Mouse (Mus musculus): ENCODE measurements around the gene Mettl7a1. TPM values are rescaled to one million over a fixed set of nuclear protein-coding genes. Genes with fewer than 3 reads are reported as not detected.
"Not testable (repeated sequence)": the region's sequence is repeated elsewhere in the genome, so short reads cannot be mapped to it uniquely, and the experiment has no call there.

Mettl7a1 gene
- polyA plus RNA-seq, 1 experiment from 2014 or later, result 14.6 TPM

DNA sequence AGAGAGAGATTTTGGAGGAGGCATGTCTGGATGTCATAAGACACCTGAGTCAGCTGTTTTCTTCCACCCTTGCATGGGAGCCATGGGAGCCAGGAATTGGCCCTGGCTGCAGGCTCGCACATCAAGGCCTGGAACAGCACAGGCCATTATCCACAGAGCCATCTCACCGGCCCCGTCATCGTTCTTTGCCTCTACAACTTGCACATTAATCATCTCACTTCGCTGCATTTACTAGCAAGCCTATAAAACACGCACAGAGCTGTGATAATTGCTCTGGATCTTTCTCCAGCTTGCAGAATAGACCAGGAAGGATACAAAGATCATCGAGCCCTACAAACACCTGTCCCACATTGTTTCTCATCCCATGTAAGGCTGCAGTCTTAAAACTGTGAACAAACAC lies 26.8 kb downstream of the Mettl7a1 start:
- no peaks in the 10 kb centered on the region for H3K36me3 ChIP-seq (ENCODE audit: control insufficient read depth, insufficient read depth, low read length)
- H3K9me3 ChIP-seq (ENCODE audit: control insufficient read depth, low read length), result no peaks in the 10 kb centered on the region
- H3K9ac ChIP-seq (ENCODE audit: low read length), result no peak overlapping the region
- no peak for ATAC-seq (ENCODE audit: low read depth)
- H3K4me3 ChIP-seq (ENCODE audit: low read length), result no peak overlapping the region
- H3K27me3 ChIP-seq (ENCODE audit: control insufficient read depth, insufficient read depth, low read depth, low read length), result no peaks in the 10 kb centered on the region
- no peak overlapping the region for H3K27ac ChIP-seq (ENCODE audit: low read length)
- no peaks in the 10 kb centered on the region for H3K4me1 ChIP-seq (replicated peaks; ENCODE audit: control insufficient read depth, insufficient read depth, low read length)
- no peak overlapping the region for H3K4me2 ChIP-seq (ENCODE audit: low read depth, low read length)
- WGBS, result 81% methylated on average over 7 of the region's 7 CpGs

DNA sequence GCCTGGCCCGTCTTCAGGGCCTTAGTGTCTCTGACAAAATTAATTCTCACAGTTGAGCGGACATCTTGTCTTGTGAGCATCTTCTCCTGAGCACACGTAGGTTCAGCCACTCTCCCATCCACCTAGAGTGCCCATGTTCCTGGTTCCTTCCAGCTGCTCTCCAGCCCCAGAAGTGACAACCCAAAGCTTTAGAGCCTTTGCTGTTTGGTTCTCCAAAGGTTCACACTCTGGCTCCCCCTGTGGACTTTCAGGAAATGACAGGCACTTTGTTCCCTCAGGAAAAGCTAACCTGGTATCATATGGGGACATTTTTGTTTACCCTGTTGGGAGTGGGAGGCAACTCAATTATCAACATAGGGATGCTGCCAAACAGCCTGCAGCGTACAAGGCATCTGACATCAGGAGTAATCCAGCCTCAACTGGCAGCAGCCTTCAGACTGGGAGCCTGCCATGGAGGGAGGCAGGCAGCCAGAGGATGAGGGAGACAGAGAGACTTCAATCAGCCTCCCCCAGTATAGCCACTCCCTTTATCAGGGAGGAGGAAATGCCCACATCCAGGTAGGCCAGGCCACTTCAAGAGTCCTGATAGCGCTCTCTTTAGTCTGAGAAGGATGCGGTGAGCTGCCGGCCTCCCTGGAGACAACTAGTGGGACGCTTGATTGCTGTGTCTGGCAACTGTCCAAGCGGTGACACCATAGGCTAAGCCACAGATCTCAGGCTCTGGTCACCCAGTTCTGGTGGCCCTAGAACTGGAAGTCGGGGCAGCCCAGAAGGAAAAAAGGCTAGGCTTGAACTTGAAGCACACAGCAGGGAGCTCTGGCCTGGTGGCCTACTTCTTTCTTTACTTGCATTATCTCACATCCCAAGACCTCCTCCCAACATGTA lies 28.4 kb downstream of the Mettl7a1 start:
- H3K9me3 ChIP-seq (ENCODE audit: control insufficient read depth, low read length); H3K9ac ChIP-seq (ENCODE audit: low read length); H3K4me2 ChIP-seq (ENCODE audit: low read depth, low read length); H3K27me3 ChIP-seq (ENCODE audit: control insufficient read depth, insufficient read depth, low read depth, low read length); H3K4me3 ChIP-seq (ENCODE audit: low read length); H3K36me3 ChIP-seq (ENCODE audit: control insufficient read depth, insufficient read depth, low read length); H3K27ac ChIP-seq (ENCODE audit: low read length); H3K4me1 ChIP-seq (replicated peaks; ENCODE audit: control insufficient read depth, insufficient read depth, low read length): not testable (repeated sequence)
- 21% methylated on average over 2 of the region's 10 CpGs for WGBS
- peak; percentile 51 for ATAC-seq (ENCODE audit: low read depth)

DNA sequence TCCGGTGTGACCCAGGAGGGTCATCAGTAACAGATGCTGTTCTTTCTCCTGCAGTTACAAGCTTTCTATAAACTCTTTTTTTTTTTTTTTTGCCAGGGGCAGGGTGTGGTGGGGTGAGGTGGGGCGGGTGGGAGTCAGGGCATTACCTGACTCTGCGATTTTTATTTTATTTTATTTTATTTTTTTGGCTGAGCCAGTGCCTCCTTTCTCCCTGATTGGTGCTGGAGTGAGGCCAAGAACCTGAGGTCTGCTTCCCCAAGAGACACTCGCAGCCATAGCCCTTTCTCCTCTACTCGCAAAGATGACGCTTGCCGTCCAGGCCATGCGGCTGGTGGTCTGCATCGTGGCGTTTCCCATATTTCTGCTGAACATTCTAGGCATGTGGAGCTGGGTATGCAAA lies 30.7 kb downstream of the Mettl7a1 start, which contains the start of gene Mettl7a3:
Gene Mettl7a3, plus strand, starts transcription at position 301 of the 400 bp plus-strand sequence.
- H3K36me3 ChIP-seq (ENCODE audit: control insufficient read depth, insufficient read depth, low read length), result no peaks in the 10 kb centered on the region
- H3K4me3 ChIP-seq (ENCODE audit: low read length), result no peak within 1 kb of the TSS
- no peaks in the 10 kb centered on the region for H3K27me3 ChIP-seq (ENCODE audit: control insufficient read depth, insufficient read depth, low read depth, low read length)
- WGBS, result 78% methylated on average over 10 of the region's 10 CpGs
- no peak for ATAC-seq (ENCODE audit: low read depth)
- no peaks in the 10 kb centered on the region for H3K4me1 ChIP-seq (replicated peaks; ENCODE audit: control insufficient read depth, insufficient read depth, low read length)
- H3K9me3 ChIP-seq (ENCODE audit: control insufficient read depth, low read length), result no peaks in the 10 kb centered on the region
- no peak within 1 kb of the TSS for H3K9ac ChIP-seq (ENCODE audit: low read length)
- no peak within 1 kb of the TSS for H3K27ac ChIP-seq (ENCODE audit: low read length)
- H3K4me2 ChIP-seq (ENCODE audit: low read depth, low read length), result no peak within 1 kb of the TSS

DNA sequence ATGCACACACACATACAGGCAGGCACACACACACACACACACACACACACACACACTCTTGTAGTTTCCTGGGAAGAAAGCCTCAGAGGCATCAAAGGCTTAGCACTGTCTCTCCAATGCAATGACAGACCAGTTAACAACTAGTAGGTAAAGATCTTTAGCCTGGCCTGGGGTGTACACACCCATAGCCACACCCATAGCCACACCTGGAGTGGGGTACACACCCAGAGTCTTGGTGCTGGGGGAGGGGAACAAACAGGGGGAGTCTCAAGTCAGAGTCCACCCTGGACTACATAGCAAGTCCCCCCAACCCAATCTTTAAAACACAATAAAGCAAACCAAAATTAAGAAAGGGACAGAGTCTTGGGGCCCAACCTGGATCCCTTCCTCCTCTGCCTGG lies 33.4 kb downstream of the Mettl7a1 start:
- not testable (repeated sequence) for H3K36me3 ChIP-seq (ENCODE audit: control insufficient read depth, insufficient read depth, low read length); H3K9me3 ChIP-seq (ENCODE audit: control insufficient read depth, low read length); H3K4me3 ChIP-seq (ENCODE audit: low read length); H3K27me3 ChIP-seq (ENCODE audit: control insufficient read depth, insufficient read depth, low read depth, low read length); ATAC-seq (ENCODE audit: low read depth); H3K4me1 ChIP-seq (replicated peaks; ENCODE audit: control insufficient read depth, insufficient read depth, low read length); H3K9ac ChIP-seq (ENCODE audit: low read length); H3K27ac ChIP-seq (ENCODE audit: low read length); H3K4me2 ChIP-seq (ENCODE audit: low read depth, low read length)

DNA sequence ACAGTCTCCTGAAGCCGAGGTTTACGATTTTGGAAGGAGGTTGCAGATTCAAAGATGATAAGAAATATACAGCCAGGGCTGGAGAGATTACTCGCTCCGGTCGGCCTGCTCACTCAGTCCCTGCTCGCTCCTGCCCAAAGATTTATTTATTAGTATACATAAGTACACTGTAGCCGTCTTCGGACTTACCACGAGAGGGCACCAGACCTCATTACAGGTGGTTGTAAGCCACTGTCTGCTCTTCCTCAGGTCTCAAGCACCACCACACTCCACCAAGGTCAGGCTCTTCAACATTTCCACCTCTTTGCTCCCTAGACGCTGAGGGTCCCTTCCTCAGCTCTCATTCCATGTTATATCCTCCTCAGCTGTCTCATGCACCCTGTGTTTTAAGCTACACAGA lies 33.9 kb downstream of the Mettl7a1 start:
- not testable (repeated sequence) for H3K4me3 ChIP-seq (ENCODE audit: low read length); H3K36me3 ChIP-seq (ENCODE audit: control insufficient read depth, insufficient read depth, low read length); H3K9me3 ChIP-seq (ENCODE audit: control insufficient read depth, low read length); H3K27ac ChIP-seq (ENCODE audit: low read length); H3K4me1 ChIP-seq (replicated peaks; ENCODE audit: control insufficient read depth, insufficient read depth, low read length); H3K27me3 ChIP-seq (ENCODE audit: control insufficient read depth, insufficient read depth, low read depth, low read length); H3K4me2 ChIP-seq (ENCODE audit: low read depth, low read length); H3K9ac ChIP-seq (ENCODE audit: low read length)
- ATAC-seq (ENCODE audit: low read depth), result 0 out of 2 replicates have a peak, but pooled peaks have one; percentile 40
- 20% methylated on average over 10 of the region's 10 CpGs for WGBS

DNA sequence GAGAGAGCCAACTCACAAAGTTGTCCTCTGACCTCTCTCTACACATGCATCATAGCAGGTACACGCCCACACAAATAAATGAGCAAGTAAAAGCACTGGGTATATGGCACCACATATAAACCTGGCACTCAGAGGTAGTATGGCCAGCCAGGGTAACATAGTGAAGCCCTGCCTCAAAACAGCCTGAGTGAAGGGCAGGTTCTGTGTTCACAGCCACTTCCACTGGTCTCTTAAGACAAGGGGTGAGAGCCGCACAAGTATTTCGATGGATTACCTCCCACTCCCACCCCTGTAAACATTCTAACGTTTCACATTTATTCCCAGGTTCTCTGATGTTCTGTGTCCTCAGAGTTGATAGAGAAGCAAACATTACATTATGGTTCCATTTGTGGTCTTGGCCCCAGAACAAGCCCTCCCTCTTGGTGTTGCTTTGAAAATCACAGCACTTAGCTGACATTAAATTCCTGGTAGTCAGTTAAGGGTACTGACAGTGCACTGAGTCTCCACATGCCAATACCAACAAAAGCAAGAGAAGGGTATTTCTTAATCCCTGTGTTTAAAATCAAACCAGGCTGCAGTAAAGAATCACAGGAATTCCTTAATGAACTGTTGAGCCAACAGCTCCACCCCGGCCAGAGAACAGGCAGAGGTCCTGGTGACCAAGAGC lies 37.5 kb downstream of the Mettl7a1 start:
- not testable (repeated sequence) for H3K9ac ChIP-seq (ENCODE audit: low read length); H3K9me3 ChIP-seq (ENCODE audit: control insufficient read depth, low read length); H3K4me3 ChIP-seq (ENCODE audit: low read length); H3K36me3 ChIP-seq (ENCODE audit: control insufficient read depth, insufficient read depth, low read length); H3K27me3 ChIP-seq (ENCODE audit: control insufficient read depth, insufficient read depth, low read depth, low read length); H3K4me2 ChIP-seq (ENCODE audit: low read depth, low read length); H3K4me1 ChIP-seq (replicated peaks; ENCODE audit: control insufficient read depth, insufficient read depth, low read length)
- peak; percentile 58 for ATAC-seq (ENCODE audit: low read depth)
- 20% methylated on average over 4 of the region's 5 CpGs for WGBS
- H3K27ac ChIP-seq (ENCODE audit: low read length), result peak overlapping the region; percentile 27; the same call in 1 of the 2 replicates

DNA sequence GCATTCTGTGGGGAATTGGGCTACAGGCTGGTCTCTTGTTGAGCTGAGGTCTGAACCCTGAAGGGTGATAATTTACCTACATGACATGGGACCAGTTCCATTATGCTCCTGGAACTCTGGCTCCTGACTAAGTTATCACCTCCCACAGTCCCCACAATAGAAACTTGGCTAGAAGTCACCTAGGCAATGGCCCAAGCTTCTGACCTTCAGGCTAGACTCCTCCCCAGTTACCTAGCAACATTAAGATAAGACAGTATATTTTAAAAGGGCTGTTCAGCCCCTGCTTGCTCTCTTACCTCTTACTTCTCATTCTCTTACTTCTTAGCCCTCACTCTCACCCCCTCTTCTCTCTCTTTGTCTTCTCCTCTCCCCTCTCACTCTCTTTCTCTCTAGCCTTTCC lies 41.5 kb downstream of the Mettl7a1 start:
- H3K4me1 ChIP-seq (replicated peaks; ENCODE audit: control insufficient read depth, insufficient read depth, low read length), result no peaks in the 10 kb centered on the region

DNA sequence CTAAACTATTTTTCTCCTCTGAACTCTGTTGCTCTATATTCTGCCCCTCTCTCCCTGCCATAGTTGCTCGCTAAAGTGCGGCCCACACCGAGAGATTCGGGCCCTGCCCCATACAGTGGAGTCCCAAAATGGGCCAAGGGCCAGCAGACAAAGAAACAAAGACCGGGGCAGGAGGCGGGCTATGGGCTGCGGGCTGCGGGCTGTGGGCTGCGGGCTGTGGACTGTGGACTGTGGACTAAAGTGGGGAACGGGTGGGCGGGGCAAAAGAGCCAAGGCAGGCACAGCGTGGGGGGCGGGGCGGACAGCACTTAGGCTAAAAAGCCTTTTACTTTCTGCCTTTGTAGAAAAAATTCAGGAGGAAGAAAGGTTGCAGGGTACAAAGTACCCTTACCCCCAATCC lies 42.8 kb downstream of the Mettl7a1 start:
- no peak overlapping the region for H3K27ac ChIP-seq (ENCODE audit: low read length)
- H3K9me3 ChIP-seq (ENCODE audit: control insufficient read depth, low read length), result no peaks in the 10 kb centered on the region; the same call in 1 of the 2 replicates
- no peaks in the 10 kb centered on the region for H3K36me3 ChIP-seq (ENCODE audit: control insufficient read depth, insufficient read depth, low read length)
- ATAC-seq (ENCODE audit: low read depth), result no peak
- no peak overlapping the region for H3K9ac ChIP-seq (ENCODE audit: low read length)
- WGBS, result 57% methylated on average over 14 of the region's 14 CpGs
- no peak overlapping the region for H3K4me2 ChIP-seq (ENCODE audit: low read depth, low read length)
- no peak overlapping the region for H3K4me3 ChIP-seq (ENCODE audit: low read length)
- no peaks in the 10 kb centered on the region for H3K4me1 ChIP-seq (replicated peaks; ENCODE audit: control insufficient read depth, insufficient read depth, low read length)
- H3K27me3 ChIP-seq (ENCODE audit: control insufficient read depth, insufficient read depth, low read depth, low read length), result no peaks in the 10 kb centered on the region

More for the DNA sequence above, 41.5 kb downstream of the Mettl7a1 start:
- ATAC-seq (ENCODE audit: low read depth), result no peak
- H3K9ac ChIP-seq (ENCODE audit: low read length), result no peak overlapping the region
- no peak overlapping the region for H3K27ac ChIP-seq (ENCODE audit: low read length)
- no peaks in the 10 kb centered on the region; the same call in 1 of the 2 replicates for H3K9me3 ChIP-seq (ENCODE audit: control insufficient read depth, low read length)
- H3K36me3 ChIP-seq (ENCODE audit: control insufficient read depth, insufficient read depth, low read length), result no peaks in the 10 kb centered on the region
- H3K4me3 ChIP-seq (ENCODE audit: low read length), result no peak overlapping the region
- H3K4me2 ChIP-seq (ENCODE audit: low read depth, low read length), result no peak overlapping the region
- H3K27me3 ChIP-seq (ENCODE audit: control insufficient read depth, insufficient read depth, low read depth, low read length), result no peaks in the 10 kb centered on the region

DNA sequence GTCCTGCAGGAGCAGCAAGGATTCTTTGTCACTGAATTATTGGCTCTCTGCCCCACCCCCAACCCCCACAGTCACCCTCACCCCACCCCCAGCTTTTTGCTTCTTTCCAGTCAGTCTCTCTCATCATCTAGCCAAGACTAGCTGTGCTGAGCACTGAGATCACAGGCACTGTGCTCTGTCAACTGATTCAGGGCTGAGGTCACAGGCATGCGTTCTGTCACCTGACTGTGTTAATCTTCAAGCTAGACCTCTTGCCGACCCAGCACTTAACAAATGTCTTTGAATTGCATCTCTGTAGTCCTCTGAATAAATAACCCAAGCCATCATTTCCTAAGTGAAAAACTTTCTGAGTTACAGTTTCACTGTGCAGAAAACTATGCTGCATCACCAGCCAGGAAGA lies 45.6 kb downstream of the Mettl7a1 start:
- Histone ChIP-seq H3K4me2 (ENCODE audit: low read depth, low read length) (no peak overlapping the region), H3K36me3 (ENCODE audit: control insufficient read depth, insufficient read depth, low read length) (no peaks in the 10 kb centered on the region), H3K9me3 (ENCODE audit: control insufficient read depth, low read length) (no peaks in the 10 kb centered on the region; the same call in 1 of the 2 replicates), H3K4me3 (ENCODE audit: low read length) (no peak overlapping the region), H3K4me1 (replicated peaks; ENCODE audit: control insufficient read depth, insufficient read depth, low read length) (no peaks in the 10 kb centered on the region), H3K27ac (ENCODE audit: low read length) (no peak overlapping the region), H3K27me3 (ENCODE audit: control insufficient read depth, insufficient read depth, low read depth, low read length) (no peaks in the 10 kb centered on the region), H3K9ac (ENCODE audit: low read length) (no peak overlapping the region)
- ATAC-seq (ENCODE audit: low read depth), result no peak
- WGBS, result 19% methylated on average over 2 of the region's 2 CpGs

Data from lung, embryonic 16.5 days (tissue).